Mouse (Mus musculus) liver, embryonic 14.5 days (tissue): ENCODE measurements around the gene Ehbp1.
A peak's percentile ranks its signal among the peaks of the same experiment; 100 is the strongest.

ENCODE experiments used
- CTCF ChIP-seq: IDR thresholded peaks from 2 replicates; pipeline ENCODE4 v1.5.1; 2016; ENCODE audit warnings: antibody characterized with exemption, low read depth, control low read depth
- EP300 ChIP-seq: IDR thresholded peaks from 2 replicates; pipeline ENCODE4 v1.6.1; 2016; ENCODE audit warnings: antibody characterized with exemption, low read depth

DNA sequence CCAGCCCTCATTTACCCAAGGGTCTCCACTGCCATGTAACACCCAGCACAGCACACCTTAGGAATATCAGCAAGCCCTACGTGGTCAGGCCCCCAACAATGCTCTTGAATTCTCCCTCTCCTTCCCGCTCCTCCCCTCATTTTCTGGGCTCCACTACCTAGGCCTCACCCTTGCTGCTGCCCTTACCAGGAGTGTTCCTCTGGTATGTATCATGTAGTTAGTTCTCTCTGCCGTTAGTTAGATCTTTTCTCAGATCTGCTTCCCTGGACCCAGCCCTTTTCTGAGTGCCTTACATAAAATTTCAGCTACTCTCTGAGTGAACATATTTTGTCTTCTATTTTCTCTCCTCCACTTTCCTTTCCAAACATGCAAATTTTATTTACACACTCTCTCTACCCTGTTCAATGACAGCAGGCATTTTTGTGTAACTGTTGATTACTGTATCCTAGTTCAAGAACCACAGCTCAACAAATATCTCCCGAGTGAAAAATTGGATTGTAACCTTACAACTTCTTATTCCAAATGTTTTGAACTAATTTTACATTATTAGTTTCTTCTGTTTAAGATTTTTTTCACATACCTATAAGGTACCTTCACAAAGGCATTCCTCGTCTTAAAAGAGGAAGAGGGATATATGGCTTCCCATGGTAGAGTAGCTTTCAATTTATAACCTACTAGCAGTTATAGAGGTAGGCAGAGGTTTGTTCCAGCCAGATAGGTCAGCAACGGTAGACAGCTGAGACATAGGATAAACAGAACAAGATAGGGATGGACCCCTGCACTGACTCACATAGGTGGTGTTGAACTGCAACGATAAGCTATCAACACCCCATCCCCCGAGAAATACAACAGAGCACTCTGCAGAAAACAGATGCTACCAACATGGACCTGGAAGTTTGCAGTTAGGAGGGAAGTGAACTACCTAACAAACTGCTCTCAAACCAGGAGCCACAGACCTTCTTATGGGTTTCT lies 160.3 kb downstream of the Ehbp1 start:
- TF ChIP-seq CTCF, result no peak
- TF ChIP-seq EP300, result peak; percentile 93
